ENCODE assay signal across 28 mouse cellular contexts in genomic region chr3:116211639-116212038, GRCm38 (mm10). TPM values are rescaled to one million over a fixed set of nuclear protein-coding genes. Genes with fewer than 3 reads are reported as not detected.
DNase-seq lines count a peak whose midpoint lies in the region; ATAC-seq and TF ChIP-seq lines count a peak whose summit lies in the region.
"Had no signal": no experiment of that assay in that cellular context is flagged by ENCODE, and none has a peak within 500 bp of the region (broad histone marks: within the 10 kb centered on the region; RNA-seq: fewer than 3 reads in every experiment).

No protein-coding gene starts in this region.

- no peaks in the 10 kb centered on the region for H3K79me2 ChIP-seq in heart, adult 2 months (replicated peaks; ENCODE audit: control insufficient read depth, insufficient read depth, low read length)

- H3K27me3 ChIP-seq in heart, adult 2 months (ENCODE audit: control insufficient read depth, insufficient read depth, low read length), result no peaks in the 10 kb centered on the region
- no peaks in the 10 kb centered on the region for H3K27me3 ChIP-seq in lung, embryonic 15.5 days
- H3K27me3 ChIP-seq: embryonic facial prominence, embryonic 12.5 days; embryonic facial prominence, embryonic 15.5 days; heart, embryonic 12.5 days; heart, embryonic 15.5 days had no signal

- no peak overlapping the region; the same call in 1 of the 2 replicates for H3K27ac ChIP-seq in heart, adult 2 months
- H3K27ac ChIP-seq in lung, embryonic 15.5 days, result peak overlapping the region; percentile 68
- H3K27ac ChIP-seq: embryonic facial prominence, embryonic 12.5 days; embryonic facial prominence, embryonic 15.5 days; heart, embryonic 15.5 days; hindbrain, embryonic 14.5 days; hindbrain, postnatal 0 days had no signal

- no peak overlapping the region for H3K9ac ChIP-seq in heart, adult 2 months (ENCODE audit: low read depth, low read length)
- no peak overlapping the region for H3K9ac ChIP-seq in lung, embryonic 15.5 days
- H3K9ac ChIP-seq: embryonic facial prominence, embryonic 12.5 days; embryonic facial prominence, embryonic 15.5 days; forebrain, postnatal 0 days; heart, embryonic 12.5 days; heart, embryonic 15.5 days; hindbrain, embryonic 14.5 days had no signal

- H3K4me1 ChIP-seq in heart, adult 2 months (ENCODE audit: control insufficient read depth, insufficient read depth, low read length), result peaks cover 10% of the 10 kb centered on the region
- peaks cover 7% of the 10 kb centered on the region; the same call in 1 of the 2 replicates for H3K4me1 ChIP-seq in lung, embryonic 15.5 days
- no peaks in the 10 kb centered on the region; the same call in 1 of the 2 replicates for H3K4me1 ChIP-seq in lung, adult 2 months (ENCODE audit: control insufficient read depth, insufficient read depth, low read length)

- intact Hi-C loops in heart, adult 2 months (cut with DNase I), result no loop called here

- no peaks in the 10 kb centered on the region for H3K9me3 ChIP-seq in lung, embryonic 15.5 days
- H3K9me3 ChIP-seq: embryonic facial prominence, embryonic 12.5 days; embryonic facial prominence, embryonic 15.5 days; heart, embryonic 12.5 days; heart, embryonic 15.5 days had no signal

- H3K4me3 ChIP-seq in heart, adult 2 months, result no peak overlapping the region
- H3K4me3 ChIP-seq in lung, embryonic 15.5 days, result no peak overlapping the region
- H3K4me3 ChIP-seq in lung, adult 2 months (replicated peaks; ENCODE audit: extremely low read depth, low read depth, low read length), result no peak overlapping the region
- H3K4me3 ChIP-seq: embryonic facial prominence, embryonic 12.5 days; embryonic facial prominence, embryonic 15.5 days; heart, embryonic 12.5 days; heart, embryonic 15.5 days had no signal

- no peak overlapping the region for H3K4me2 ChIP-seq in lung, embryonic 15.5 days
- H3K4me2 ChIP-seq: embryonic facial prominence, embryonic 12.5 days; embryonic facial prominence, embryonic 15.5 days; heart, embryonic 12.5 days; heart, embryonic 15.5 days; hindbrain, embryonic 14.5 days had no signal

- 45% methylated on average over 5 of the region's 5 CpGs for WGBS in heart, adult 2 months
- 54% methylated on average over 5 of the region's 5 CpGs for WGBS in lung, embryonic 15.5 days
- 57% methylated on average over 5 of the region's 5 CpGs for WGBS in lung, adult 2 months

- ATAC-seq in lung, embryonic 15.5 days (ENCODE audit: borderline replicate concordance, extremely low read depth, low FRiP score, low TSS enrichment), result peak; percentile 25
- ATAC-seq: CD4-positive, CD25-positive, alpha-beta regulatory T cell, adult 4 months; forebrain, embryonic 14.5 days; forebrain, postnatal 0 days; hindbrain, postnatal 0 days; inflammation-experienced regulatory T-cells, adult 6 months had no signal

- no peak for TF ChIP-seq POLR2A in heart, adult 2 months (IDR thresholded peaks at IDR 0.05; ENCODE audit: insufficient read depth, low read depth, low read length)
- TF ChIP-seq POLR2A in lung, adult 2 months (IDR thresholded peaks at IDR 0.05; ENCODE audit: borderline replicate concordance, extremely low read depth, low read depth, low read length), result no peak

- no peak for TF ChIP-seq EP300 in heart, adult 2 months (IDR thresholded peaks at IDR 0.05; ENCODE audit: insufficient read depth, low read depth, low read length)

- TF ChIP-seq CTCF in heart, adult 2 months (IDR thresholded peaks at IDR 0.05), result no peak
- TF ChIP-seq CTCF in lung, adult 2 months (IDR thresholded peaks at IDR 0.05; ENCODE audit: insufficient read depth, low read length), result no peak

- DNase-seq in heart, adult 11 months, result peak; percentile 95
- no peak for DNase-seq in heart, adult 2 months
- no peak for DNase-seq in lung, adult 2 months
- peak; percentile 3 for DNase-seq in lung, postnatal 10 days
- DNase-seq in lung, postnatal 4 days, result no peak
- DNase-seq: adrenal gland, adult 2 months; adrenal gland, postnatal 14 days; cerebellum, adult 11 months; cerebellum, adult 2 months; cerebellum, adult 9-11 months; cerebellum, postnatal 25 days; forebrain, postnatal 0 days; gastrocnemius, postnatal 25 days; heart, postnatal 36 days had no signal

- H3K36me3 ChIP-seq in heart, adult 2 months (ENCODE audit: control insufficient read depth, insufficient read depth, low read length), result no peaks in the 10 kb centered on the region
- H3K36me3 ChIP-seq in lung, embryonic 15.5 days, result no peaks in the 10 kb centered on the region
- H3K36me3 ChIP-seq: embryonic facial prominence, embryonic 12.5 days; embryonic facial prominence, embryonic 15.5 days; heart, embryonic 12.5 days; heart, embryonic 15.5 days had no signal

RNA-seq across cellular contexts. Expression of gene Gpr88, which starts 41.7 kb away (rescaled TPM):
- total RNA-seq in heart, adult 2 months (2021), result under 1 TPM in 1 of 2 experiments, not detected in 1; 0.08 TPM
- polyA plus RNA-seq in heart, adult 2 months (2012; rRNA removed), result 0.15 and 0.23 TPM in 2 replicates
- 1.3 and 1.4 TPM in 2 replicates for polyA plus RNA-seq in lung, embryonic 15.5 days (2015; fragmentation: Nextera tagmentation; extraction: Ambion mirVana)
- 1.9 and 3.6 TPM in 2 replicates for polyA plus RNA-seq in lung, adult 2 months (2012; rRNA removed)
- total RNA-seq: common myeloid progenitor, adult 5-6 weeks; gastrocnemius, adult 18-20 months; gastrocnemius, postnatal 25 days; MEL had no signal
- polyA plus RNA-seq: C2C12; CD4-positive, CD25-positive, alpha-beta regulatory T cell, adult 4 months; heart, embryonic 12.5 days; inflammation-experienced regulatory T-cells, adult 6 months had no signal

Comparison
In these comparisons a context has a peak if more than half of its experiments do, and no peak if none do; other contexts are left out.
1. DNase-seq: peak in heart, adult 11 months (single experiment) and lung, postnatal 10 days (single experiment); none in heart, adult 2 months (0 of 2), lung, adult 2 months (single experiment) and lung, postnatal 4 days (0 of 2).